30 mouse cellular contexts compared by ENCODE assay signal in genomic region chr10:3656081-3656480, GRCm38 (mm10).
"Had no signal": no experiment of that assay in that cellular context is flagged by ENCODE, and none has a peak within 500 bp of the region (broad histone marks: within the 10 kb centered on the region; RNA-seq: fewer than 3 reads in every experiment).

No protein-coding gene starts in this region.

- H3K4me1 ChIP-seq: limb, embryonic 10.5 days; limb, embryonic 12.5 days; limb, embryonic 13.5 days; limb, embryonic 15.5 days; liver, embryonic 12.5 days; liver, embryonic 13.5 days; liver, embryonic 15.5 days; lung, embryonic 15.5 days; midbrain, embryonic 10.5 days; midbrain, embryonic 12.5 days; midbrain, embryonic 15.5 days; neural tube, embryonic 12.5 days had no signal

- H3K36me3 ChIP-seq: limb, embryonic 10.5 days; limb, embryonic 12.5 days; limb, embryonic 13.5 days; limb, embryonic 15.5 days; liver, embryonic 12.5 days; liver, embryonic 13.5 days; liver, embryonic 15.5 days; lung, embryonic 15.5 days; midbrain, embryonic 10.5 days; midbrain, embryonic 12.5 days; midbrain, embryonic 15.5 days; neural tube, embryonic 12.5 days had no signal

- H3K27me3 ChIP-seq: limb, embryonic 12.5 days; limb, embryonic 13.5 days; limb, embryonic 15.5 days; liver, embryonic 12.5 days; liver, embryonic 13.5 days; liver, embryonic 15.5 days; lung, embryonic 15.5 days; midbrain, embryonic 12.5 days; midbrain, embryonic 15.5 days; neural tube, embryonic 12.5 days had no signal

- ATAC-seq: liver, embryonic 12.5 days; liver, postnatal 0 days; lung, postnatal 0 days; midbrain, embryonic 15.5 days; midbrain, embryonic 16.5 days had no signal

- DNase-seq: left cerebral cortex, postnatal 4 days; liver; liver, embryonic 13.5 days; liver, postnatal 0 days; lung, adult 18-20 months; lung, adult 2 months; lung, embryonic 14.5 days; lung, postnatal 10 days; lung, postnatal 14 days; lung, postnatal 36 days; lung, postnatal 4 days; midbrain, embryonic 14.5 days had no signal

- H3K4me3 ChIP-seq: left cerebral cortex, adult 2 months; limb, embryonic 10.5 days; limb, embryonic 12.5 days; limb, embryonic 13.5 days; limb, embryonic 15.5 days; liver, embryonic 12.5 days; liver, embryonic 13.5 days; liver, embryonic 15.5 days; lung, embryonic 15.5 days; midbrain, embryonic 10.5 days; midbrain, embryonic 12.5 days; midbrain, embryonic 15.5 days; myocyte; neural tube, embryonic 12.5 days had no signal

- H3K9ac ChIP-seq: limb, embryonic 12.5 days; limb, embryonic 13.5 days; limb, embryonic 15.5 days; liver, embryonic 12.5 days; liver, embryonic 13.5 days; liver, embryonic 14.5 days; liver, embryonic 15.5 days; liver, postnatal 0 days; lung, embryonic 14.5 days; lung, embryonic 15.5 days; midbrain, embryonic 12.5 days; midbrain, embryonic 15.5 days; neural tube, embryonic 12.5 days had no signal

- H3K27ac ChIP-seq: left cerebral cortex, adult 2 months; limb, embryonic 10.5 days; limb, embryonic 12.5 days; limb, embryonic 13.5 days; limb, embryonic 15.5 days; liver, embryonic 12.5 days; liver, embryonic 13.5 days; liver, embryonic 14.5 days; liver, embryonic 15.5 days; lung, embryonic 15.5 days; macrophage; midbrain, embryonic 10.5 days; midbrain, embryonic 12.5 days; midbrain, embryonic 15.5 days; neural tube, embryonic 12.5 days had no signal

- H3K9me3 ChIP-seq: limb, embryonic 10.5 days; limb, embryonic 13.5 days; limb, embryonic 15.5 days; liver, embryonic 12.5 days; liver, embryonic 13.5 days; liver, embryonic 15.5 days; lung, embryonic 15.5 days; midbrain, embryonic 10.5 days; midbrain, embryonic 12.5 days; midbrain, embryonic 15.5 days; neural tube, embryonic 12.5 days had no signal

- H3K4me2 ChIP-seq: limb, embryonic 12.5 days; limb, embryonic 13.5 days; limb, embryonic 15.5 days; liver, embryonic 11.5 days; liver, embryonic 12.5 days; liver, embryonic 13.5 days; liver, embryonic 15.5 days; lung, embryonic 14.5 days; lung, embryonic 15.5 days; midbrain, embryonic 12.5 days; midbrain, embryonic 15.5 days; neural tube, embryonic 12.5 days had no signal
